ENCODE assay signal across 33 mouse cellular contexts in genomic region chr2:156087391-156088110, GRCm38 (mm10). TPM values are rescaled to one million over a fixed set of nuclear protein-coding genes. Genes with fewer than 3 reads are reported as not detected.
DNase-seq lines count a peak whose midpoint lies in the region; ATAC-seq and TF ChIP-seq lines count a peak whose summit lies in the region.
"Had no signal": no experiment of that assay in that cellular context is flagged by ENCODE, and none has a peak within 500 bp of the region (broad histone marks: within the 10 kb centered on the region; RNA-seq: fewer than 3 reads in every experiment).

No protein-coding gene starts in this region.

- no peaks in the 10 kb centered on the region for H3K9me3 ChIP-seq in lung, embryonic 14.5 days (ENCODE audit: low read depth, low read length)
- H3K9me3 ChIP-seq: embryonic facial prominence, embryonic 10.5 days; embryonic facial prominence, embryonic 13.5 days; forebrain, embryonic 12.5 days; forebrain, embryonic 15.5 days; heart, embryonic 10.5 days; heart, embryonic 15.5 days had no signal

- H3K79me3 ChIP-seq in C2C12 (ENCODE audit: low read depth) = peaks cover 76% of the 10 kb centered on the region

- H3K4me3 ChIP-seq in lung, embryonic 14.5 days (ENCODE audit: low read depth, low read length) = no peak overlapping the region
- H3K4me3 ChIP-seq in C2C12 (ENCODE audit: insufficient read depth, poor library complexity, severe bottlenecking) = no peak overlapping the region
- H3K4me3 ChIP-seq in layer of hippocampus, adult 2 months = no peak overlapping the region
- H3K4me3 ChIP-seq: embryonic facial prominence, embryonic 10.5 days; embryonic facial prominence, embryonic 13.5 days; erythroblast, embryonic 14.5 days; forebrain, embryonic 12.5 days; forebrain, embryonic 15.5 days; heart, adult 2 months; heart, embryonic 10.5 days; heart, embryonic 15.5 days had no signal

- WGBS in lung, embryonic 14.5 days = 84% methylated on average over 7 of the region's 7 CpGs

- H3K27ac ChIP-seq in lung, embryonic 14.5 days (ENCODE audit: low read depth) = no peak overlapping the region
- H3K27ac ChIP-seq in layer of hippocampus, adult 2 months = no peak overlapping the region
- H3K27ac ChIP-seq: embryonic facial prominence, embryonic 10.5 days; embryonic facial prominence, embryonic 13.5 days; forebrain, embryonic 12.5 days; forebrain, embryonic 15.5 days; heart, adult 2 months; heart, embryonic 10.5 days; heart, embryonic 15.5 days; hindbrain, embryonic 14.5 days; hindbrain, postnatal 0 days had no signal

- no peak overlapping the region for H3K9ac ChIP-seq in lung, embryonic 14.5 days
- H3K9ac ChIP-seq: embryonic facial prominence, embryonic 13.5 days; forebrain, embryonic 12.5 days; forebrain, embryonic 15.5 days; heart, embryonic 15.5 days; hindbrain, embryonic 14.5 days had no signal

- H3K79me2 ChIP-seq in C2C12 (ENCODE audit: control insufficient read depth, insufficient read depth) = peaks cover 100% of the 10 kb centered on the region

- H3K36me3 ChIP-seq in lung, embryonic 14.5 days (ENCODE audit: insufficient read depth) = peaks cover 15% of the 10 kb centered on the region
- H3K36me3 ChIP-seq in C2C12 (ENCODE audit: control insufficient read depth, insufficient read depth) = peaks cover 27% of the 10 kb centered on the region

- DNase-seq in lung, embryonic 14.5 days = no peak
- DNase-seq in lung, postnatal 10 days = no peak
- DNase-seq in NIH3T3 (ENCODE audit: low read depth) = peak; percentile 76
- DNase-seq in layer of hippocampus, adult 11-12 months (ENCODE audit: low spot score) = no peak
- no peak for DNase-seq in layer of hippocampus, adult 2 months (ENCODE audit: low spot score in 2 of 2)
- DNase-seq: adrenal gland, adult 2 months; adrenal gland, postnatal 14 days; B cell, adult 2 months; cerebellum, adult 11 months; cerebellum, adult 2 months; cerebellum, adult 9-11 months; cerebellum, postnatal 25 days; gastrocnemius, postnatal 25 days; heart, adult 2 months; heart, postnatal 14 days; heart, postnatal 4 days had no signal

- TF ChIP-seq CTCF in lung, embryonic 14.5 days (IDR thresholded peaks at IDR 0.05; ENCODE audit: low read depth) = no peak
- TF ChIP-seq CTCF in C2C12 (IDR thresholded peaks at IDR 0.05; ENCODE audit: control insufficient read depth, insufficient read depth, insufficient read length) = no peak
- no peak for TF ChIP-seq CTCF in layer of hippocampus, adult 2 months (conservative IDR thresholded peaks at IDR 0.05)

- no peak overlapping the region for H3K4me2 ChIP-seq in lung, embryonic 14.5 days
- H3K4me2 ChIP-seq: embryonic facial prominence, embryonic 13.5 days; forebrain, embryonic 12.5 days; forebrain, embryonic 15.5 days; heart, embryonic 15.5 days; hindbrain, embryonic 14.5 days had no signal

- 0 out of 2 replicates have a peak, but pooled peaks have one; percentile 17 for ATAC-seq in lung, embryonic 14.5 days (ENCODE audit: insufficient read depth)
- ATAC-seq: CD4-positive, CD25-positive, alpha-beta regulatory T cell, adult 4 months; forebrain, embryonic 15.5 days; hindbrain, postnatal 0 days; inflammation-experienced regulatory T-cells, adult 6 months; intestine, embryonic 16.5 days had no signal

- H3K4me1 ChIP-seq in lung, embryonic 14.5 days (ENCODE audit: insufficient read depth) = no peaks in the 10 kb centered on the region

- no peak overlapping the region for H3ac ChIP-seq in C2C12 (ENCODE audit: control insufficient read depth, insufficient read length, low read depth)

- no peaks in the 10 kb centered on the region for H3K27me3 ChIP-seq in lung, embryonic 14.5 days (ENCODE audit: insufficient read depth, low read length)
- H3K27me3 ChIP-seq in C2C12 (ENCODE audit: control insufficient read depth, insufficient read depth, insufficient read length) = no peaks in the 10 kb centered on the region
- H3K27me3 ChIP-seq: embryonic facial prominence, embryonic 13.5 days; forebrain, embryonic 12.5 days; forebrain, embryonic 15.5 days; heart, embryonic 15.5 days had no signal

TF ChIP-seq in C2C12, 6 proteins besides CTCF, POLR2A, EP300 and RAD21:
- TF ChIP-seq MYOD1 (IDR thresholded peaks at IDR 0.05; ENCODE audit: control insufficient read depth, insufficient read length, low read depth) (no peak), CEBPB (IDR thresholded peaks at IDR 0.05; ENCODE audit: low read depth) (no peak), USF1 (IDR thresholded peaks at IDR 0.05; ENCODE audit: low read depth) (peak; percentile 27)

RNA-seq across cellular contexts. Expression of gene Spag4, which starts 22.6 kb away (rescaled TPM):
- polyA plus RNA-seq in lung, embryonic 14.5 days (2014; fragmentation: Nextera tagmentation; extraction: Ambion mirVana) = 3.2 and 3.9 TPM in 2 replicates
- polyA plus RNA-seq in C2C12 (2012; fragmentation: generic; extraction: Trizol) = 2.3 TPM
- 1 to 10 TPM; 3.3 to 5.1 TPM for total RNA-seq in layer of hippocampus, adult 2 months (2021)

RNA-seq across cellular contexts. Expression of gene Cpne1, which starts 24.2 kb away (rescaled TPM):
- polyA plus RNA-seq in lung, embryonic 14.5 days (2014; fragmentation: Nextera tagmentation; extraction: Ambion mirVana) = 66.7 and 70.2 TPM in 2 replicates
- polyA plus RNA-seq in C2C12 (2012; fragmentation: generic; extraction: Trizol) = 54.6 TPM
- total RNA-seq in layer of hippocampus, adult 2 months (2021) = 10 to 100 TPM; 26.9 to 27.3 TPM

RNA-seq across cellular contexts. Expression of gene Rbm12, which starts 24.2 kb away (rescaled TPM):
- 36.9 and 41.2 TPM in 2 replicates for polyA plus RNA-seq in lung, embryonic 14.5 days (2014; fragmentation: Nextera tagmentation; extraction: Ambion mirVana)
- polyA plus RNA-seq in C2C12 (2012; fragmentation: generic; extraction: Trizol) = 6.4 TPM
- 10 to 100 TPM; 26.9 to 36.3 TPM for total RNA-seq in layer of hippocampus, adult 2 months (2021)

RNA-seq across cellular contexts. Expression of gene Fer1l4, which starts 34.8 kb away (rescaled TPM):
- polyA plus RNA-seq in lung, embryonic 14.5 days (2014; fragmentation: Nextera tagmentation; extraction: Ambion mirVana) = not detected in 2 replicates
- polyA plus RNA-seq in C2C12 (2012; fragmentation: generic; extraction: Trizol) = not detected
- not detected for total RNA-seq in layer of hippocampus, adult 2 months (2021)
- total RNA-seq: adrenal gland, adult 2 months; adrenal gland, postnatal 14 days; adrenal gland, postnatal 4 days; common myeloid progenitor, adult 5-6 weeks; gastrocnemius, adult 8-10 months; gastrocnemius, postnatal 25 days; heart, adult 2 months; heart, postnatal 14 days; heart, postnatal 4 days; hindbrain, postnatal 0 days had no signal
- polyA plus RNA-seq: adrenal gland, adult 2 months; CD4-positive, CD25-positive, alpha-beta regulatory T cell, adult 4 months; embryonic facial prominence, embryonic 10.5 days; erythroblast, embryonic 14.5 days; forebrain, embryonic 12.5 days; forebrain, embryonic 15.5 days; heart, embryonic 10.5 days; heart, embryonic 15.5 days; hindbrain, embryonic 11.5 days; hindbrain, embryonic 14.5 days; hindbrain, postnatal 0 days; inflammation-experienced regulatory T-cells, adult 6 months had no signal

RNA-seq across cellular contexts. Expression of gene Gm28036, which starts 39.3 kb away (rescaled TPM):
- polyA plus RNA-seq in lung, embryonic 14.5 days (2014; fragmentation: Nextera tagmentation; extraction: Ambion mirVana) = 11.0 and 16.6 TPM in 2 replicates
- 15.3 TPM for polyA plus RNA-seq in C2C12 (2012; fragmentation: generic; extraction: Trizol)
- total RNA-seq in layer of hippocampus, adult 2 months (2021) = 10 to 100 TPM; 18.5 to 24.6 TPM
- polyA plus RNA-seq: erythroblast, embryonic 14.5 days had no signal
